Mouse (Mus musculus): ENCODE results near the gene Lpar4. TPM values are rescaled to one million over a fixed set of nuclear protein-coding genes. Genes with fewer than 3 reads are reported as not detected.
A peak's percentile ranks its signal among the peaks of the same experiment; 100 is the strongest.

The Lpar4 gene
- total RNA-seq (2012; rRNA removed) (0.25 and 0.29 TPM in 2 replicates), total RNA-seq (2014; rRNA removed) (not detected in 2 replicates), polyA plus RNA-seq (2012; ENCODE audit: insufficient read length, low read depth) (not detected in 2 replicates)

DNA sequence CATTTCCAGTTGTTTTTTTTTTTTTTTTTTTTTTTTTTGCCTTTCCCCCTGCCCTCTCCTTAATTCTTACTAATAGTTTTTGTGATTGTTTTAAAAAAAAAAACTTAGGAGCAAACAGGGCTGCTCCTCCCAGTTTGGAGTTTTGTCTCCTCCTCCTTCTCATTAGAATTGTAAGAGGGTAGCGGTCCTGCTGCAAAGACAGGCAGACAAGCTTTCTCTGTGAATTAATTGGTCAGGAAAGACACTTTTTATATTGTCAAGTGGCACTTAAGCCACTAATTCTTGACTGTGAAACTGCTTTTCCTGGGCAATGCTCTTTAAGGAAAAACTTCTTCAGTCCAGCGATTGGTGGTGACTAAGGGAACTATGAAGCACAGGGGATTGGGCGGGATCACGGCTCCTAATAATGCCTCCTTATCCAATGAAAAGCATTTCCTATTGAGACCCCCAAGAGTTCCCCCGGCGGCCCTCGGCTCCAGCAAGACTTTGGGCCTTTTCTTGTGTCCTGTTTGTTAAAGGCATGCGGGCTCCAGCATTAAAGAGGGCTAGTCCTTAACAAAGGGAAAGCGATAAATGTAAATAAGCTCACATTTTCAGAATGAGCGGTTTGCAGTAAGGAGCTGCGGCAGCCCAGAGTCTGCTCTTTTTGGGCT lies at the start of gene Lpar4:
TSS of gene Lpar4 (plus strand) at position 451 of the 653 bp plus-strand sequence.
- dilution Hi-C loops (cut with MboI; ENCODE audit: extremely low pct_ligation_motif_present, extremely low pct_unique_long_range_greater_than_20kb, low sequenced_read_pairs), result no loop called here

GRCm38 (mm10) chrX:106871426-106871825 lies 49.0 kb upstream of the Lpar4 start:
- Histone ChIP-seq H3K9me3 (replicated peaks; ENCODE audit: low read length) (no peaks in the 10 kb centered on the region), H3K9ac (ENCODE audit: insufficient read depth, low read depth) (no peak overlapping the region), H3K4me1 (ENCODE audit: control insufficient read depth in 1 of 2, insufficient read depth in 2 of 2) (no peaks in the 10 kb centered on the region), H3K27me3 (replicated peaks) (no peaks in the 10 kb centered on the region), H3K79me2 (replicated peaks; ENCODE audit: control insufficient read depth, extremely low read depth, insufficient read depth, poor library complexity, severe bottlenecking) (no peaks in the 10 kb centered on the region), H3K36me3 (replicated peaks in 1 of 2; ENCODE audit: control insufficient read depth in 1 of 2, insufficient read depth in 1 of 2, low read length in 1 of 2) (no peaks in the 10 kb centered on the region), H3K4me3 (replicated peaks in 1 of 3; ENCODE audit: low read depth in 2 of 3, low read length in 2 of 3, poor library complexity in 1 of 3) (no peak overlapping the region), H3K4me2 (ENCODE audit: insufficient read depth, low read depth, poor library complexity, severe bottlenecking) (no peak overlapping the region), H3K27ac (ENCODE audit: insufficient read depth, low read depth) (no peak overlapping the region)
- in situ Hi-C loops (cut with MboI; ENCODE audit: low pct_ligation_motif_present, low pct_unique_long_range_greater_than_20kb, low sequenced_read_pairs), result no loop called here
- no peak for TF ChIP-seq IRF4 (IDR thresholded peaks at IDR 0.05; ENCODE audit: low read depth, low read length)
- TF ChIP-seq EP300 (IDR thresholded peaks at IDR 0.05; ENCODE audit: low read length), result no peak
- no peak for TF ChIP-seq JUND (conservative IDR thresholded peaks at IDR 0.05; ENCODE audit: low read depth, low read length)
- no peak for TF ChIP-seq CTCF (conservative IDR thresholded peaks at IDR 0.05 in 1 of 2, IDR thresholded peaks at IDR 0.05 in 1 of 2; ENCODE audit: low read depth in 2 of 2, low read length in 2 of 2)
- TF ChIP-seq ZC3H11A (IDR thresholded peaks at IDR 0.05; ENCODE audit: low read depth, low read length), result no peak
- no peak for TF ChIP-seq ELF1 (IDR thresholded peaks at IDR 0.05; ENCODE audit: low read depth, low read length)
- TF ChIP-seq MXI1 (IDR thresholded peaks at IDR 0.05; ENCODE audit: low read depth, low read length), result no peak
- no peak for TF ChIP-seq ZMIZ1 (IDR thresholded peaks at IDR 0.05; ENCODE audit: low read depth, low read length)
- TF ChIP-seq MEF2A (IDR thresholded peaks at IDR 0.05; ENCODE audit: borderline replicate concordance, low read depth, low read length), result no peak
- TF ChIP-seq SIN3A (IDR thresholded peaks at IDR 0.05; ENCODE audit: low read length), result no peak
- TF ChIP-seq ETS1 (conservative IDR thresholded peaks at IDR 0.05; ENCODE audit: low read depth, low read length), result no peak
- TF ChIP-seq MAFK (IDR thresholded peaks at IDR 0.05; ENCODE audit: insufficient replicate concordance, low read length), result no peak
- no peak for TF ChIP-seq JUN (IDR thresholded peaks at IDR 0.05; ENCODE audit: insufficient read depth, low read depth, low read length)
- TF ChIP-seq PAX5 (IDR thresholded peaks at IDR 0.05; ENCODE audit: low read length), result no peak
- no peak for TF ChIP-seq CHD2 (IDR thresholded peaks at IDR 0.05; ENCODE audit: low read length)
- TF ChIP-seq TBP (conservative IDR thresholded peaks at IDR 0.05; ENCODE audit: low read depth, low read length), result no peak
- TF ChIP-seq NELFE (IDR thresholded peaks at IDR 0.05; ENCODE audit: low read depth, low read length), result no peak
- dilution Hi-C loops (cut with MboI; ENCODE audit: extremely low pct_ligation_motif_present, extremely low pct_unique_long_range_greater_than_20kb, low sequenced_read_pairs), result no loop called here
- no peak for DNase-seq (ENCODE audit: extremely low read depth)

More for the DNA sequence above, at the start of gene Lpar4:
- Histone ChIP-seq H3K27ac (ENCODE audit: insufficient read depth, low read depth) (no peak within 1 kb of the TSS), H3K9ac (ENCODE audit: insufficient read depth, low read depth) (peak within 1 kb of the TSS; percentile 56; the same call in 1 of the 2 replicates), H3K4me2 (ENCODE audit: insufficient read depth, low read depth, poor library complexity, severe bottlenecking) (peak within 1 kb of the TSS; percentile 50), H3K79me2 (replicated peaks; ENCODE audit: control insufficient read depth, extremely low read depth, insufficient read depth, poor library complexity, severe bottlenecking) (no peaks in the 10 kb centered on the region), H3K36me3 (replicated peaks in 1 of 2; ENCODE audit: control insufficient read depth in 1 of 2, insufficient read depth in 1 of 2, low read length in 1 of 2) (no peaks in the 10 kb centered on the region), H3K4me1 (ENCODE audit: control insufficient read depth in 1 of 2, insufficient read depth in 2 of 2) (no peaks in the 10 kb centered on the region), H3K4me3 (replicated peaks in 1 of 3; ENCODE audit: low read depth in 2 of 3, low read length in 2 of 3, poor library complexity in 1 of 3) (peak within 1 kb of the TSS in 2 of 3 experiments; percentile 20 to 21), H3K27me3 (replicated peaks) (no peaks in the 10 kb centered on the region), H3K9me3 (replicated peaks; ENCODE audit: low read length) (no peaks in the 10 kb centered on the region)
- in situ Hi-C loops (cut with MboI; ENCODE audit: low pct_ligation_motif_present, low pct_unique_long_range_greater_than_20kb, low sequenced_read_pairs), result no loop called here
- DNase-seq (ENCODE audit: extremely low read depth), result no peak
- TF ChIP-seq IRF4 (IDR thresholded peaks at IDR 0.05; ENCODE audit: low read depth, low read length), result no peak
- TF ChIP-seq TCF12 (IDR thresholded peaks at IDR 0.05; ENCODE audit: low read depth, low read length), result no peak
- TF ChIP-seq MYC (IDR thresholded peaks at IDR 0.05; ENCODE audit: low read depth, low read length), result no peak
- no peak for TF ChIP-seq ZMIZ1 (IDR thresholded peaks at IDR 0.05; ENCODE audit: low read depth, low read length)
- TF ChIP-seq ETS1 (conservative IDR thresholded peaks at IDR 0.05; ENCODE audit: low read depth, low read length), result no peak
- TF ChIP-seq E2F4 (IDR thresholded peaks at IDR 0.05; ENCODE audit: insufficient replicate concordance, low read depth, low read length), result no peak
- no peak for TF ChIP-seq USF2 (conservative IDR thresholded peaks at IDR 0.05; ENCODE audit: low read depth, low read length)
- no peak for TF ChIP-seq RCOR1 (conservative IDR thresholded peaks at IDR 0.05; ENCODE audit: low read depth, low read length)

All from CH12.LX (cell line).